Mouse (Mus musculus) olfactory bulb, adult 2 months (tissue): ENCODE measurements around the gene Myo19.

Experiments used
- CTCF ChIP-seq: fragments of 200-500 bp; IDR thresholded peaks from 2 replicates; pipeline ENCODE4 v1.5.1; 2012; ENCODE audit warnings: low read depth, mild to moderate bottlenecking, low read length, moderate library complexity; ENCODE audit not compliant: insufficient read depth
- POLR2A ChIP-seq: fragments of 200-500 bp; IDR thresholded peaks from 2 replicates; pipeline ENCODE4 v1.6.1; 2012; ENCODE audit warnings: mild to moderate bottlenecking, low read depth, low read length, moderate library complexity; ENCODE audit not compliant: insufficient read depth

DNA sequence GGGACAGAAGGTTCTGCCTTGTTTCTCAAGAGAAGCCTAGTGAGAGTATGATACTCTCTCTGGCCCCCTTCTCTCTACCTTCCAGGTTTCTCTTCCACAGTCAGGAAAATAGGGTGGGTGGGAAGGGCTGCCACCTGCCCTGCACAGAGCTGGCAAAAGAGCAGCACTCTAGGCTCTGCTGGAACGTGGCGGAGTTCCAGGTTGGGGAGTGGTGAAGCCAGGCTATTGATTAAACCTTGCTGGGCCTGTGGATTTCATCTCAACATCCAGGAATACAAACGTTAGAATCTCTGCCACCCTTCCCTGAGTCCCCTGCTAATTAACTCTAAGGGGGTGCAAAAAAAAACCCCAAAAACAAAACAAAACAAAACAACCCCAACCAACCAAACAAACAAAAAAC lies 68.6 kb downstream of the Myo19 start:
- TF ChIP-seq CTCF (no peak), POLR2A (no peak)
